Mouse (Mus musculus) macrophage (primary cell): ENCODE results near the gene Hoxd3. TPM values are rescaled to one million over a fixed set of nuclear protein-coding genes. Genes with fewer than 3 reads are reported as not detected.

Experiments used
- H3K27ac ChIP-seq: fragments of 350-480 bp; formaldehyde crosslinking; 2 replicates; pipeline ENCODE4 v1.9.0; 2021
- H3K36me3 ChIP-seq: fragments of 350-480 bp; formaldehyde crosslinking; 2 replicates; pipeline ENCODE4 v1.9.0; 2021; ENCODE audit errors: inconsistent target
- H3K4me3 ChIP-seq: fragments of 350-480 bp; formaldehyde crosslinking; 2 replicates; pipeline ENCODE4 v1.9.0; 2021; ENCODE audit errors: inconsistent target
- H3K79me2 ChIP-seq: fragments of 350-480 bp; formaldehyde crosslinking; 2 replicates; pipeline ENCODE4 v1.9.0; 2021; ENCODE audit errors: inconsistent target
- whole genome bisulfite sequencing: methylation state at CpG from one replicate; pipeline ENCODE4 v1.1.7; 2026; ENCODE audit warnings: inconsistent platforms; ENCODE audit not compliant: missing documents; 5-methylcytosine and 5-hydroxymethylcytosine counted together
- polyA plus RNA-seq: library from polyadenylated mRNA; stranded (reverse); fragments of 250-400 nt; gene quantifications from 3 replicates; pipeline ENCODE4 v1.2.4, GENCODE M21; 2018; ENCODE audit warnings: inconsistent platforms

Hoxd3 gene
- polyA plus RNA-seq, 1 experiment from 2014 or later = not detected

- H3K27ac ChIP-seq = no peak overlapping the region
- WGBS = 25% methylated on average over 7 of the region's 7 CpGs
- no peaks in the 10 kb centered on the region for H3K36me3 ChIP-seq
- H3K79me2 ChIP-seq = no peaks in the 10 kb centered on the region
- no peak overlapping the region for H3K4me3 ChIP-seq
Measured at GRCm38 (mm10) chr2:74695813-74696430, 15.8 kb upstream of the Hoxd3 start.

- H3K4me3 ChIP-seq = no peak overlapping the region
- H3K36me3 ChIP-seq = no peaks in the 10 kb centered on the region
- no peak overlapping the region for H3K27ac ChIP-seq
- no peaks in the 10 kb centered on the region for H3K79me2 ChIP-seq
- 16% methylated on average over 34 of the region's 34 CpGs for WGBS
Measured at GRCm38 (mm10) chr2:74696442-74697335, 15.0 kb upstream of the Hoxd3 start.

- 2% methylated on average over 39 of the region's 43 CpGs for WGBS
- H3K79me2 ChIP-seq = no peaks in the 10 kb centered on the region
- H3K27ac ChIP-seq = no peak within 1 kb of the TSS
- H3K4me3 ChIP-seq = no peak within 1 kb of the TSS
- H3K36me3 ChIP-seq = no peaks in the 10 kb centered on the region
Measured at GRCm38 (mm10) chr2:74697567-74698121, 14.1 kb upstream of the Hoxd3 start, which contains the start of gene Hoxd9. Gene Hoxd9, plus strand, starts transcription at chr2:74697727.

GRCm38 (mm10) chr2:74698201-74699052 lies 13.3 kb upstream of the Hoxd3 start:
- Histone ChIP-seq H3K36me3 (no peaks in the 10 kb centered on the region), H3K79me2 (no peaks in the 10 kb centered on the region), H3K27ac (no peak overlapping the region), H3K4me3 (no peak overlapping the region)
- WGBS = 5% methylated on average over 76 of the region's 86 CpGs

GRCm38 (mm10) chr2:74699053-74699430 lies 12.7 kb upstream of the Hoxd3 start:
- WGBS = 10% methylated on average over 17 of the region's 17 CpGs
- Histone ChIP-seq H3K27ac (no peak overlapping the region), H3K36me3 (no peaks in the 10 kb centered on the region), H3K4me3 (no peak overlapping the region), H3K79me2 (no peaks in the 10 kb centered on the region)

- Histone ChIP-seq H3K27ac (no peak overlapping the region), H3K36me3 (no peaks in the 10 kb centered on the region), H3K79me2 (no peaks in the 10 kb centered on the region), H3K4me3 (no peak overlapping the region)
- 24% methylated on average over 22 of the region's 23 CpGs for WGBS
Measured at GRCm38 (mm10) chr2:74699664-74700545, 11.8 kb upstream of the Hoxd3 start.

GRCm38 (mm10) chr2:74700546-74701112 lies 11.1 kb upstream of the Hoxd3 start:
- H3K4me3 ChIP-seq = no peak overlapping the region
- no peaks in the 10 kb centered on the region for H3K36me3 ChIP-seq
- 29% methylated on average over 22 of the region's 22 CpGs for WGBS
- no peak overlapping the region for H3K27ac ChIP-seq
- H3K79me2 ChIP-seq = no peaks in the 10 kb centered on the region

GRCm38 (mm10) chr2:74701949-74702819 lies 9.5 kb upstream of the Hoxd3 start:
- Histone ChIP-seq H3K79me2 (no peaks in the 10 kb centered on the region), H3K4me3 (no peak overlapping the region), H3K27ac (no peak overlapping the region), H3K36me3 (no peaks in the 10 kb centered on the region)
- 14% methylated on average over 15 of the region's 17 CpGs for WGBS

GRCm38 (mm10) chr2:74702820-74703219 lies 8.9 kb upstream of the Hoxd3 start:
- no peak overlapping the region for H3K4me3 ChIP-seq
- H3K36me3 ChIP-seq = no peaks in the 10 kb centered on the region
- no peak overlapping the region for H3K27ac ChIP-seq
- WGBS = 49% methylated on average over 6 of the region's 6 CpGs
- no peaks in the 10 kb centered on the region for H3K79me2 ChIP-seq

GRCm38 (mm10) chr2:74703317-74703716 lies 8.4 kb upstream of the Hoxd3 start:
- Histone ChIP-seq H3K4me3 (no peak overlapping the region), H3K36me3 (no peaks in the 10 kb centered on the region), H3K79me2 (no peaks in the 10 kb centered on the region), H3K27ac (no peak overlapping the region)
- 26% methylated on average over 9 of the region's 10 CpGs for WGBS

- Histone ChIP-seq H3K27ac (no peak overlapping the region), H3K36me3 (no peaks in the 10 kb centered on the region), H3K4me3 (no peak overlapping the region), H3K79me2 (no peaks in the 10 kb centered on the region)
- 12% methylated on average over 26 of the region's 26 CpGs for WGBS
Measured at GRCm38 (mm10) chr2:74703720-74704392, 7.9 kb upstream of the Hoxd3 start.

- H3K79me2 ChIP-seq = no peaks in the 10 kb centered on the region
- H3K36me3 ChIP-seq = no peaks in the 10 kb centered on the region
- WGBS = 7% methylated on average over 43 of the region's 52 CpGs
- no peak within 1 kb of the TSS for H3K4me3 ChIP-seq
- no peak within 1 kb of the TSS for H3K27ac ChIP-seq
Measured at GRCm38 (mm10) chr2:74704393-74704998, 7.2 kb upstream of the Hoxd3 start, which contains the start of gene Hoxd8. Gene Hoxd8, plus strand, starts transcription at chr2:74704615.
